Mouse (Mus musculus): ENCODE results near the gene Fam20c.

Fam20c gene

DNA sequence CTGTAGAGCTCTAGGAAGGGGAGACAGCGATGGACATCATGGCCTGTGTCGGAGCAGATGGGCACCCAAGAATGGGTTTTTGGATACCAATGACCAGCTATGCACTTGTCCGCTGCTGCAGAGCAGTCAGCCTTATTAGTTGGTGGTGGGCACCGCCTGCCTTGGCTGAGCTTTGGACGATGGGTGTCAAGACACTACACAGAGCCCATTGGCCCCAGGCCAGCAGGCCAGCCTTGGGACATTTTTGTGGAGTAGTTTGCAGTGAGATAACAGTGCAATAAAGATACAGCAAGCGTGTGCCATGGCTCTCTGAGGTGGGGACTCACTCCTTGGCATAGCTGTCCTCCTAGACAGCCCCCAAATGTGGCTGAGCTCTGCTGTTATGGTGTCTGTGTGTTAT lies 55.5 kb downstream of the Fam20c start:
- DNase-seq (ENCODE audit: low spot score), result no peak

DNA sequence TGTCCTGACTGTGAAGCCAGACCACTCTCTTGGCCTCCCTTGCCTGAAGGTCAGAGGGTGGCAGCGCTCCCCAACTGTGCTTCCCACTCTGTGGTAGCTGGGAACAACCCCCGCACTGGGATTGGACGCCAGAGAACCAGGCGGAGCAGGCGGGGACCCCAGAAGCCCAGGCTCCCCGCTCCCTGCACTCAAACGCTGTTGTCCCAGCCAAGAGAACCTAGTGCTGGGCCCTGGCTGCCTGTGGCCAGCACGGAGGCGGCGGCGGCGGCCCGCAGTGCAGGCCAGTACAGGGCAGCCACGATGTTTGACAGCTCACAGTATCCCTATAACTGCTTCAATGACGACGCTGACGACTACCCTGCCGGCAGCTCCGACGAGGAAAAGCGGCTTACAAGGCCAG lies 65.5 kb downstream of the Fam20c start, which contains the start of gene Gm5294:
Gene Gm5294, plus strand, starts transcription at position 301 of the 400 bp plus-strand sequence.
- DNase-seq (ENCODE audit: low spot score), result no peak

DNA sequence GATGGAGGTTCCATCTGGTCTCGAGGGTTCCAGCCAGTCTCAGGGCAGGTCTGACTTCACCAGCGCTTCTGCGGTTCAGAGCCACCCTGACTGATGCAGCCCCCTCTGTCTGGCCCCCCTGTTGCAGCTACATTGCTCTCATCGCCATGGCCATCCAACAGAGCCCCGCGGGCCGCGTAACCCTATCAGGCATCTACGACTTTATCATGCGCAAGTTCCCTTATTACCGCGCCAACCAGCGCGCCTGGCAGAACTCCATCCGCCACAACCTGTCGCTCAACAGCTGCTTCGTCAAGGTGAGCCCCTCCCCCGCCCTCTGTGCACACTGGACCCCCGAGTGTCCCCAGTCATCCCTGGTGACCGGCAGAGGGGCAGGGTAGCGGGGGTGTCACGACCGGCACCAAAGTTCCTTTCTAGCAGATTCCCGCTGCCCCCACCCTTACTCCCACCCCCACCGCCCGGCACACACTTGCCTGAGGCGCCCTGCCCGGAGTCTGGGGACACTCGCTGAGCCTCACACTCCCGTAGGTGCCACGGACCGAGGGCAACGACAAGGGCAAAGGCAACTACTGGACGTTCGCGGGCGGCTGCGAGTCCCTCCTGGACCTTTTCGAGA lies 66.5 kb downstream of the Fam20c start:
- DNase-seq (ENCODE audit: low spot score), result no peak

DNA sequence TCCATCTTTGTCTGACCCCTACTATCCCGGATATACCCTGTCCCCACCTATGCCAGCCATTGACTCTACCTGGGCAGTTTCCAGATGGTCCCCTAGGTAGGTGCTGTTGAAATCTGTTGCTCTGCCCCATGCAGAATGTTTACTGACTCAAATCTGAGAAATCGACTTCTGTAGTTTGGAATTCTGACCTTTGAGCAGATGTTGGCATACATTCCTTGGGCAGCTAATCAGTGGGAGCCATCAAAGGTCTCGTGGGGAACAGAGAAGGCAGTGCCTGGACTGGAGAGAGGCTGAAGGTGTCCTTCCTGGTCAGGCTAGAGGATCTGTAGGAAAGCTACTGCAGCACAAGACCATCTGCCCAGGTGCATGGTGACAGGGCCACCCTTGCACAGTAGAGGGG lies 70.8 kb downstream of the Fam20c start:
- no peak for DNase-seq (ENCODE audit: low spot score)

DNA sequence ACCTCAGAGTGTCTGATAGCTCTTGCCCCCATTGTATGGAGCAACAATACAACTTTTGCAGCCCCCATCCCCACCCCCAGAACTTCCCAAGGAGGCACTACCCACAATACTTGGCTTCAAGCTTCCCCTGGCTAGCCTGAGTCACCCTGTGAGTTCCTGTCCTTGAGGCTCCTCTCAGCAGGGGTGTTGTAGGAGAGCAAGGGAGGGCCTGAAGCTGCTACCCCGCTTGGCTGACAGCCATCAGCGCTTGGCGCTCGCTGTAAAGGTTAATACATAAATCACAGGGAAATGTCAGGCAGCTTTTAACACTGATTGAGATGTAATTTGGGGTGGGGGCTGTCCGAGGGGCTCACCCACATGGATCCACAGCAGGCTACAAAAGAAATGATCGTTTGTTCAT lies 79.1 kb downstream of the Fam20c start:
- no peak for DNase-seq (ENCODE audit: low spot score)

DNA sequence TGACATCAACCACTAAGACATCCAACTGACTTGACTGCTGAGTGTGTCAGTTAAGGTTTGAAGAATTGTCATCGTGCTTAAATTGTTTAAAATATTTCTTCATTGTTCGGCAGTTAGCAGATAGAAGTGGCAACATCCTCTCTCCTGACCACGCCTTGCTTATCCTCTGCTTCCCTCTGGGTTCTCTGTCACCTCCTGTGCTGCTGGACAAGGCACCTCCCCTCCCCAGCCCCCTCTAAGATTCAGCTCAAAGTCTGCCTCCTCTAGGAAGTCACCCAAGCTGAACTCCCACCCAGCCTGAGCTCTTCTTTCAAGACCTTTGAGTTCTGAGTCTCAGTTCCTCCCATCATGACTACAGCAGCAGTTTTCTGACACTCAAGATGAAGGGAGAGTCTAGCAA lies 80.6 kb downstream of the Fam20c start:
- DNase-seq (ENCODE audit: low spot score), result no peak

DNA sequence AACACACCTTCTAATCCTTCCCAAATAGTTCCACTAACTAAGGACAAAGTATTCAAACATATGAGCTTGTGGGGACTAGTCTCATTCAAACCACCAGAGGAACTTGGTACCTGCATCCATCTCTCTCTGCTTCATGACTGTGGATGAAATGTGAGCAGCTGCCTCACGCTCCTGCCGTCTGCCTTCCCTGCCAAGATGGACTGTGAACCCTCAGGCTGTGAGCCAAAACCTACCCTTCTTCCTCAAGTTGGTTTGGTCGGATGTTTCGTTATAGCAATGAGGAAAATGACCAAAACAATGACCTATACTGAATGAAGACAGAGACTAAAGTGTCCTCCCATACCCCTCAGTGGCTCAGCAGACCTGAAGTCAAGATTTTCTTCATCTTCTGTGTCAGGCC lies 86.7 kb downstream of the Fam20c start:
- DNase-seq (ENCODE audit: low spot score), result no peak

DNA sequence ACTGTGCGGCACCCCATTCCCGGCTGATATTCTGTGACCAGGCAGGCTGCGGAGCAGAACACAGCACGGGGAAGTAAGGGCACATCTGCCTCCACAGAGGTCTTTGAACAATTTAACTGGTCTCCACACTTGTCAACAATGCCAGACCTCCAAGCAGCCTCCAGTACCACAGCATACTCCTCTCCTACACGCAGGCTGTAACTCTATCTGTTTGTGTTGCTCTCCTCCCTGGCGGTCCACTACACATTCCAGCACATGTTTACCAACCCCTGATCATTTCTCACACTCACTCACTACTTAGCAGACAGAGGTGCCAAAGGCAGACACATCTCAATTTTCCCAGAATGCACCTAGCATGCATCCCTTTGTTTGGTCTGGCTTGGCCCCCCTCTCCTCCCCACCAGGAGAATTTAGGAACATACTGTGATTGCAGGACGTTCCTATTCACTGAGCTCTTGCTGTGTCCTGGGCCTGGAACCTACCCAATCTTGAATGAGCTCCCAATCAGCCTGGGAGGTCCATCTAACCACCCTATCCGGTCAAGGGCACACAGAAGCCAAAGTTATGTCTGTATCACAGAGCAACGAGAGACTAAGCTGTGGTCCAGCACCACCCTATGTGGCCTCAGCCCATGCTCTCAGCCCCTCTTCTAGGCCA lies 89.0 kb downstream of the Fam20c start:
- no peak for DNase-seq (ENCODE audit: low spot score)

DNA sequence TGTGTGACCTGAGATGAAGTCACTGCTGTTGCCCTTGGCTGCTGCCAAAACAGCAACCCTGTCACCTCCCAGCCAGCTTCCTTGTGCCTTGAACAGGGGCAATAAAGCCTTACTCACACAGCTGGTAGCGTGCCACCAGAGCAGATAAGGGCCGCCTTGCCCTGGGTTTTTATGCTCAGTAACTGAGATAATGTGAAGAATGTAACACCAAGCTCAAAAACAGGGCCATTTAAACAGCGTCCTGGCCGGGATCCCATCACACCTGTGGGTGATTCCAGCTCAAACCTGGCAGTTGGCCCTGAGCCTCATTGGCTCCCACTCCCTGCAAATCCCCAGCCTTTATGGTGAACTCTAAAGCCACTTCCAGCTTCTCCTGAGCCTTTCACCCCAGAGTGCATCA lies 92.2 kb downstream of the Fam20c start:
- peak; percentile 57 for DNase-seq (ENCODE audit: low spot score)

DNA sequence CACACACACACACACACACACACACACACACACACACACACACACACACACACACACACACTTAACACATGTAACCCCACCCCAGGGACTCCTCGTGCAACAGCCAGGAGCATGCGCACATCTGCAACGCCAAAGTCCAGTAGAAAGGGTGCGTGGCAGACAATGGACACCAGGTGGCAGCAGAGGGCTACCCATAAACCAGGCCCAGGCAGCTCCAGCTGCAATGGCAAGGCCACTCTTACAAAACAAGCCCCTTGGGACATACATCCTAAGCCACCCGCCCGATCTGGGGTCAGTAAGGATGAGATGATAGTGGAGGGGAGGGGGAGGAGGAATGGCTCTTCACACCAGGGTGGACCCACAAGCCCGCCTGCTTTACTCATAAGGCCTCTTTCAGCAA lies 93.8 kb downstream of the Fam20c start:
- peak; percentile 89 for DNase-seq (ENCODE audit: low spot score)

DNA sequence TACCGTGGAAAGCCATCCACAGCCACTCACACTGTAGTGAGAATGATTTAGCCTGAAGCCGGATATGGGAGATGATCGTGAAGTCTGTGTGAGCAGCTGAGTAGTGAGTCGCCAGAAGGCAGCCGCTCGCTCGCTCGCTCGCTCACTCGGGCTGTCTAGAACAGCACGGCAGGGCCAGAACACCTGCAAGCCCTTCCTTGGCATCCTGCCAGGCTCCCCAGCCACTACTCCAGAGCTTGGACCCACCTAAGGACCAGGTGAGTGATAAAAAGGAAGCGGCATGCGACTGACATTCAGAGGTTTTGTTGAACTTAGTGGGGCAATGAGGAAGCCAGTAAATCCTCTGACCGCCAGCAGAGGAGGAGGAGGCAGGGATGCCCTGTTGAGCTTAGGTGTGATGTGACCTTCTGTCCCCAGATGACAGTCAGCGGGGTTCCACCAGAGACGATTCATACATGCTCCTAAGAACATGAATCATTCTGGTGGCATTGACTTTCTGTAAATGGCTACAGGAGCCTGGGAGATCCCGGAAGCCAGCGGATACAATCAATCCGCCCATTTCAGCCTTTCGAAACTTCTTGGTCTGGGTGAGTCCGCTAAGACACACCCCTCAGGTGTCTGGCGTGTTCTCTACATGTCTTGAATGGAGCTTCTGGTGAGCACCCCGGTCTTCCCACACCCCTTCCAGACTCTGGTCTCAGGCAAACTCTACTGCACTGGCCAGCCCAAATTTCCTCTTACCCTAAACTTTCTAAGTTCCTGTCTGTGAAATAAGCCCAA lies 95.6 kb downstream of the Fam20c start:
- no peak for DNase-seq (ENCODE audit: low spot score)

DNA sequence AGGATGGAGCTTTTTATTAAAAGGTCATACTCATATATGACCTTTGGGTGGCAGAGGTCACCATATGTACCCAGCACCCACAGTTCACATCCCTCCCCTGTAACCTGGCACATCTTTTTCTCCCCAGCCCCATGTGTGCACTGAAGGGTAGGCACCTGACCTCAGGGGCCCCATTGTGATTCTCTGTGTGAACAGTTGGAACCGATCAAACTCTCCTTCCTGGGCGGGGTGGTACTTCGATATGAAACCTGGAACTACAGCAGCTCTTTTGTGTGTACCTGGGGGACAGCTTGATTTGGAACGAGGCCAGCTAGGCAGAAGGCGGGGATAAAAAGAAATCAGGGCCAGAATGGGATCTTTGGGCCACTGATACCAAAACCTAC lies 96.1 kb downstream of the Fam20c start:
- no peak for DNase-seq (ENCODE audit: low spot score)

DNA sequence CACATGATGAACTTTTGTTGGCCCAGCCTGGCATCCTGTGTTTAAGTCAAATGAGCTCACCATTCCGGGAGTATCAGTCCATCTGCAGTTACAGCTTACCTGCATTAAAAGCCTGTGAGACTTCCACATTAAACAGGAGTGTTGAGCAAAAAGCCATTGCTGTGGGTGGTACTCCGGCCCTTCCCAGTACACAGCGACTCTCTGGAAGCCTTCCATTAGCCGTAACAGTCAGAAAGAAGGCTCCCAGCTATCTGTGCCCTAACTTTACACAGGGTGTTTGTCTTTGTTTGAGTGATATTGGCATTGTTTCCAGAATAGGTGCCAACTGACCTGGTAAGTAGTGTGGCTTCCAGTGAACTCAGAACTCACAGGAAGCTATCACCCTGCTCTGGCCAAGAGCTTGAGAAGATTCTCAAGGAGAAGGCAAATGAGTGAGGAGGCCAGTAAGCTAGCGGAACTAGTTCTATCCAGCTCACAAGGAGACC lies 97.0 kb downstream of the Fam20c start:
- no peak for DNase-seq (ENCODE audit: low spot score)

DNA sequence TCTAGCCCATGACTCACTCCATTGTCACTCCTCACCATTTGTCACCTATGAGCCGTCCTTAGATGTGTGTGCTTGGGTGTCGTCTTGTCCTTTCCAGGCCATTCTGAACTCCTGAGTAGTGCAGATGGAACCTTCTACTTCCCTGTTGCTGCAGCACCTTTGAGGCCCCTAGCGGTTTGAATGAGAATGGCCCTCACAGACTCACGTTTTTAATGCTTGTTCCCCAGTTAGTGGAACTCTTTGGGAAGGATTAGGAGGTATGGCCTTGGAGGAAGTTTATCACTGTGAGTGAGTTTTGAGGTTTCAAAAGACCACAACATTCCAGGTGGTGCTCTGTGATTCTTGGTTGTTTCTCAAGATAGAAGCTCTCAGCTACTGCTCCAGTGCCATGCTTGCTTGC lies 97.8 kb downstream of the Fam20c start:
- DNase-seq (ENCODE audit: low spot score), result no peak

DNA sequence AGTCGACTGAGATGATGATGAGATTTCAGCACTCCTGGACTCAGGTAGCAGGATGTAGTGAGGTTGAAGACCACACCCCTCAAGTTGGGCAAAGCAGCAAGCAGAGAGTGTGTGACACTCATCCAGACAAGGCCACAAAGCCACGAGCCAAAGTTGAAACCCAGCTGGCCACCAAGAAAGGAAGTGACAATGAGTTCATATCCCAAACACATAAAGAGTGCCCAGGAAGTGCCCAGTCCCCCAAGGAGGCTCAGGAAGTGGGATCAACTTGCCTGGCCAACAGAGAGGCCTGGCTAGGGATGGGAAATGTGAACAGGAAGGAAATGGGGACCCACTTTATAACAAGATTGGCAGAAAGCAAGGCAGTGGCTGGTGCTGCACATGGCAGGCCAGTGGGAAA lies 99.0 kb downstream of the Fam20c start:
- DNase-seq (ENCODE audit: low spot score), result no peak

DNA sequence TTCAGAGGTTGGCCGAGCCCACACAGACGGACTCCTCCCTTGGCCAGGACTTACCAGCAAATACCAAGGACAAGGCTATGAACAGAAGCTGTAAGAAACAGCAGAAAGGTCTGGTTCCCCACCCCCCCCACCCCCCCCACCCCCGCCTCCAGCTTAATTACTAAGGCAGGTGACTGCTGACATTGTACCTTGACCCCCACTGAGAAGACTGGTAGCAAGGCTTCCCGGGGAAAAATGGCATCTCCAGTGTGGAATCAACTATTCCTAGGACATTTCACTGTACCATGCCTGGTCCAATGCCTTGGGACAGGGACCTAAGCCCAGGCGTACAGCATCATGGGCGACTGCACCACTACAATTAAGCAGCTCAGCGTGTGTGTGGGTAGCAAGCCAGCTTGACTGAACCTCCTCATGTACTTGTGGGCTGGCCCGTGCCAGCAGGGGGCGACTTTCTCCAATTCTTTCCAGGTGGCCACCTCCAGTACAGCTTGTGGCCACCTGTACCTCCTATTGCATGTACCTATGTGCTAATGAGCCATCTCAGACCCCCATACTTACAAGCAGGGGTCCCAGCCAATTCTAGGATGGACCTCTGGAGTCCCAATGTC lies 102.8 kb downstream of the Fam20c start:
- peak; percentile 84 for DNase-seq (ENCODE audit: low spot score)

DNA sequence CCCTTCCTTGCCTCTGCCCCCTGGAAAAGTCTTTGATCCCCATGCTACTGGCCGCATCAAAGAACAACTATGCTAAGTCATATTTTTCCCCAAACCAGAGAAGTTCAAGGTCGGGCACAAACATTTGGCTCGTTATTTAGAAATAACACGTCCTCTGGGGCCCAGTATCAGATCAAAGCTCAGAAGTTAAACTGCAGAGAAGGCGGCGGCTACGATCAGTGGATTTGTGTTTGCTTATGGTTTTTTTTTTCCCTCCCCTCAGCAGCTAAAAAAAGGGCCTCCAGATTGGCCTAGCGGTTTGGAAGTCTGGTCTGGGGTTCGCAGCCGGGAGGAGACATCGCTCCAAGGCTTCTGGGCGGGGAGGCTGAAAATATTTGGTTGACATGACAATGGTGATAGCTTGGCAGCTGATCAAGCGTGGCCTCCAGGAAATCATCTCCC lies 103.5 kb downstream of the Fam20c start:
- peak; percentile 39 for DNase-seq (ENCODE audit: low spot score)

All from lung, postnatal 25 days (tissue).